Mouse (Mus musculus): ENCODE data around the gene Ccdc102a. TPM values are rescaled to one million over a fixed set of nuclear protein-coding genes. Genes with fewer than 3 reads are reported as not detected.
A peak's percentile ranks its signal among the peaks of the same experiment; 100 is the strongest.

Gene Ccdc102a
- polyA plus RNA-seq, 1 experiment from 2014 or later = 3.8 TPM

DNA sequence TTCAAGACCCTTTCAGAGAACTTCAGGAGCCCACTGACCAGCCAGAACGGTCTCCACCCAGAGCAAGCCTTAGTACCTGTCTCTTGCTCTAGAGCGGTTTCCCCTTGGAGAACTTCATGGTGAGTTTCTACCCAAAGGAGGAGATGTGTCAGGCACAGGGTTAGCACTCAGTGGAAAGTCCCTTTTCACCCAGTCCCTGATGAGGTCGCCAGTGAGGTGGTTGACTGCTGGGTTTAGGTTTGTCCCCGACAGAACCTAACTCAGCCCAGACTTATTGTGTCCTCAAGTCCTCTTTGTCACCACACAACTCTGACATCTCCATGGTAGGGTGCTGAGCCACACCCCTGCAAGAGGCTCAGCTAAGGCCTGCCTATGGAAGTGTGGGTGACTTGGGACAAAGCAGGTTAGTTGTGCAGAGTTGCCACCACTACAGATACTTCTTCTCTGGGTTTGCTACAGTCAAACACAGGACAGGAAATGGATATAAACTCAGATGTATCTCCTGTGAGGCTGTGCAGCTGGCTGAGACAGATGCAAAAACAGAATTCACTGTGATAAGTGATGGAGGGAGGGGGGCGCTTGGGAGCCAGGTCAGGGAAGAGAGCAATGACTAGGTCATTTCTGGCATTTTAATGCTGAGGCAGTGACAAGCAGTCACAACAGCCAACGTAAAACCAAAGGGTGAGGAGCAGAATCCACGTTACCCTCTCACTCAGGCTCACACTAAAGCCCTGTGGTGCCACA is 35.9 kb upstream of the Ccdc102a start:
- no peaks in the 10 kb centered on the region for H3K27me3 ChIP-seq (ENCODE audit: control insufficient read depth, insufficient read depth, low read depth, low read length)
- no peak overlapping the region for H3K27ac ChIP-seq (ENCODE audit: low read length)
- no peak for ATAC-seq
- H3K4me1 ChIP-seq (ENCODE audit: control insufficient read depth, insufficient read depth, low read length) = no peaks in the 10 kb centered on the region
- WGBS = 76% methylated on average over 7 of the region's 7 CpGs
- no peak overlapping the region for H3K9ac ChIP-seq (ENCODE audit: low read depth, low read length)
- H3K9me3 ChIP-seq (replicated peaks; ENCODE audit: control insufficient read depth, low read length, poor library complexity, severe bottlenecking) = no peaks in the 10 kb centered on the region
- H3K4me3 ChIP-seq (ENCODE audit: low read depth, low read length) = no peak overlapping the region
- H3K4me2 ChIP-seq (ENCODE audit: low read length) = no peak overlapping the region
- H3K36me3 ChIP-seq (ENCODE audit: control insufficient read depth, insufficient read depth, low read length) = no peaks in the 10 kb centered on the region

DNA sequence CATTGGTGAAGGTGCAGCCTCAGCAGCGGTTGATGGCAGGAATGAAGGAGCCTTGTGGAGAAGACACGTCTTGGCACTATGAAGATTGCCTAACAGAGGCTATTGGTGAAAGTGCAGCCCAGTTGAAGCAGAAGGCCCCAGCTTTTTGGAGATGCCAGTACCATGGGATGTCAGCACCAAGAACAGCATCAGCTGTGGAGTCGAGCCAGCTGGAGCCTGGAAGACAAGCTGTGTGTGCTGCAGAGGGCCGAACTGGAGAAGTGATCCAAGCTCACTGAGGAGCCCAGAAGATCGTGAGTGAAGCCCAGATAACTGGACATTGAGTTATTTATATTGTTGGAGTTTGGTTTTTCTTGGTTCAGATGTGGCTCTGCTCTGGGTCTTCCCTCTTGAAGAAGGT is 34.2 kb upstream of the Ccdc102a start:
- H3K4me2 ChIP-seq (ENCODE audit: low read length) = no peak overlapping the region
- H3K27me3 ChIP-seq (ENCODE audit: control insufficient read depth, insufficient read depth, low read depth, low read length) = no peaks in the 10 kb centered on the region
- no peaks in the 10 kb centered on the region for H3K36me3 ChIP-seq (ENCODE audit: control insufficient read depth, insufficient read depth, low read length)
- 76% methylated on average over 5 of the region's 5 CpGs for WGBS
- no peak overlapping the region for H3K9ac ChIP-seq (ENCODE audit: low read depth, low read length)
- H3K4me3 ChIP-seq (ENCODE audit: low read depth, low read length) = no peak overlapping the region
- no peaks in the 10 kb centered on the region for H3K4me1 ChIP-seq (ENCODE audit: control insufficient read depth, insufficient read depth, low read length)
- no peak for ATAC-seq
- H3K27ac ChIP-seq (ENCODE audit: low read length) = no peak overlapping the region
- no peaks in the 10 kb centered on the region for H3K9me3 ChIP-seq (replicated peaks; ENCODE audit: control insufficient read depth, low read length, poor library complexity, severe bottlenecking)

DNA sequence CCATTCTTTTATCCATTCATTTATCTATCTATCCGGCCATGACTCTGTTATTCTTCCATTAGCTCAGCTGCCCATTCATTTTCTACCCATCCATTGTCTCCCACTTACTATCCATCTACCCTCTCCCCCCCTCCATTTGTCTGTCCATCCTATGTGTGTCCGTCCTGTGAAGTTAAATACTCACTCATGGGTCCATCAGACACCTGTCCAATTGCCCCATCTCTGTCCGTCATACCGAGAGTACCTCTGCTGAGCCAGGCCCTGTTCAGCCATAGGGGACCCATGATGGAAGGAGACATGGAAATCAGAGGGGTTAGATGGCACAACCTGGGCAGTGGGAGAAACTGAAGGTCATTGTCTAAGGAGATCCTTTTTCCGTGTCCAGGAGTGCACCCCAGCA is 32.6 kb upstream of the Ccdc102a start:
- Histone ChIP-seq H3K27ac (ENCODE audit: low read length) (no peak overlapping the region), H3K4me1 (ENCODE audit: control insufficient read depth, insufficient read depth, low read length) (no peaks in the 10 kb centered on the region; the same call in 1 of the 2 replicates)
- 0 out of 2 replicates have a peak, but pooled peaks have one; percentile 15 for ATAC-seq

DNA sequence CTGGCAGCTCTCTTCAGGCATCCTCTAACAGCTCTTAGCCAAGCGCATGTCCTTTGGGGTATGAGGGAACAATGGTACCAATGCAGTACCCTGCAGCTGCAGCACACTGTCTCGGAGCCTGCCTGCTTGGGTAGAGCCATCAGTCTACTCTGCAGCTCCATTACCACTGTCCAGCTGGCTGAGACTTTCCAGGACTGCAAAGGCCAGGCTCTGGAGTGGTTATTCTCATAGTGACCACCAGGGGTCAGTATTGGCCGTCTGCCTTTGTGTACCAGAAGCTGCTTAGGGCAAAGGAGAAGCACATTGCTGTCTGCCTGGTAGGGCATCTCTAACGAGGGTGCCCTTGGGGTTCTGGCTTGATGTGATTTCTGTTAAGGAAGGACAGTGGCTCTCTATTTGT is 32.1 kb upstream of the Ccdc102a start:
- no peaks in the 10 kb centered on the region; the same call in 1 of the 2 replicates for H3K4me1 ChIP-seq (ENCODE audit: control insufficient read depth, insufficient read depth, low read length)
- H3K36me3 ChIP-seq (ENCODE audit: control insufficient read depth, insufficient read depth, low read length) = no peaks in the 10 kb centered on the region
- ATAC-seq = peak; percentile 62
- no peak overlapping the region for H3K4me3 ChIP-seq (ENCODE audit: low read depth, low read length)
- WGBS = 22% methylated on average over 4 of the region's 4 CpGs
- no peak overlapping the region for H3K4me2 ChIP-seq (ENCODE audit: low read length)
- H3K9ac ChIP-seq (ENCODE audit: low read depth, low read length) = no peak overlapping the region; the same call in 1 of the 2 replicates
- H3K9me3 ChIP-seq (replicated peaks; ENCODE audit: control insufficient read depth, low read length, poor library complexity, severe bottlenecking) = no peaks in the 10 kb centered on the region
- no peak overlapping the region for H3K27ac ChIP-seq (ENCODE audit: low read length)
- H3K27me3 ChIP-seq (ENCODE audit: control insufficient read depth, insufficient read depth, low read depth, low read length) = no peaks in the 10 kb centered on the region

More for the DNA sequence above, 32.6 kb upstream of the Ccdc102a start:
- Histone ChIP-seq H3K4me2 (ENCODE audit: low read length) (no peak overlapping the region), H3K36me3 (ENCODE audit: control insufficient read depth, insufficient read depth, low read length) (no peaks in the 10 kb centered on the region), H3K27me3 (ENCODE audit: control insufficient read depth, insufficient read depth, low read depth, low read length) (no peaks in the 10 kb centered on the region), H3K4me3 (ENCODE audit: low read depth, low read length) (no peak overlapping the region), H3K9me3 (replicated peaks; ENCODE audit: control insufficient read depth, low read length, poor library complexity, severe bottlenecking) (no peaks in the 10 kb centered on the region), H3K9ac (ENCODE audit: low read depth, low read length) (no peak overlapping the region)
- 74% methylated on average over 5 of the region's 5 CpGs for WGBS

DNA sequence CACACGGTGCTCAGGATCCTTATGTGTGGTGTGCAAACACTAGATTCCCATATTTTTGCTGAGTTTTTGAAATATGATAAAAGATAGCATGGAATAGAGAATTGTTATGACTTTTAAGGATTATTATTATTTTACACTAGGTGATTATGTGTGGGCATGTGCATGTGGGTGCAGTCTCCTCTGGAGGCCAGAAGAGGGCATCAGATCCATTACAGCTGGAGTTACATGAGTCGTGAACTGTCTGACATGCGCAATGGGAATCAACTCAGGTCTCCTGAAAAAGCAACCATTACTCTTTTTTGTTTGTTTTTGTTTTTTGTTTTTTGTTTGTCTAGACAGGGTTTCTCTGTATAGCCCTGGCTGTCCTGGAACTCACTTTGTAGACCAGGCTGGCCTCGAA is 31.1 kb upstream of the Ccdc102a start:
- Histone ChIP-seq H3K9ac (ENCODE audit: low read depth, low read length) (no peak overlapping the region), H3K27me3 (ENCODE audit: control insufficient read depth, insufficient read depth, low read depth, low read length) (no peaks in the 10 kb centered on the region), H3K36me3 (ENCODE audit: control insufficient read depth, insufficient read depth, low read length) (no peaks in the 10 kb centered on the region), H3K4me2 (ENCODE audit: low read length) (no peak overlapping the region), H3K4me3 (ENCODE audit: low read depth, low read length) (no peak overlapping the region), H3K27ac (ENCODE audit: low read length) (no peak overlapping the region), H3K4me1 (ENCODE audit: control insufficient read depth, insufficient read depth, low read length) (no peaks in the 10 kb centered on the region; the same call in 1 of the 2 replicates), H3K9me3 (replicated peaks; ENCODE audit: control insufficient read depth, low read length, poor library complexity, severe bottlenecking) (no peaks in the 10 kb centered on the region)
- 86% methylated on average over 4 of the region's 4 CpGs for WGBS
- no peak for ATAC-seq

DNA sequence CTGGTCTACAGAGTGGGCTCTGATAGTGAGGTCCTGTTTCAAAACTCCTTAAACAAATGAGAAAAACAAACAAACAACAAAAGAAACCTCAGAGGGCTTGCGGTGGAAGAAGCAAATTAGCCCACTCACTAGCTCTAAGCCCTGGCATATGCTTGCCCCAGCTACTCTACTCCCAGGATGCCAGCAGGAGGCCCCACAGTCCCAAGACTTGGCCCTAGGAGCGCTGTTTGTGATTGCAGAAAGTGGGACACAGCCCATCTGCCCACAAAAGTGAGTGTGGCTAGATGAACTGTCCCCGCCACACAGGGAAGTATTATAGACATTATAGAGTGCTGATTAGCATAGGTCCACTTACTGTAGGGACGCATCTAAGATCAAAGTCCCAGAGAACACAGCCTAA is 30.5 kb upstream of the Ccdc102a start:
- Histone ChIP-seq H3K27me3 (ENCODE audit: control insufficient read depth, insufficient read depth, low read depth, low read length) (no peaks in the 10 kb centered on the region), H3K27ac (ENCODE audit: low read length) (no peak overlapping the region), H3K4me1 (ENCODE audit: control insufficient read depth, insufficient read depth, low read length) (no peaks in the 10 kb centered on the region; the same call in 1 of the 2 replicates), H3K4me2 (ENCODE audit: low read length) (no peak overlapping the region), H3K4me3 (ENCODE audit: low read depth, low read length) (no peak overlapping the region), H3K9ac (ENCODE audit: low read depth, low read length) (no peak overlapping the region), H3K36me3 (ENCODE audit: control insufficient read depth, insufficient read depth, low read length) (no peaks in the 10 kb centered on the region), H3K9me3 (replicated peaks; ENCODE audit: control insufficient read depth, low read length, poor library complexity, severe bottlenecking) (no peaks in the 10 kb centered on the region)
- 65% methylated on average over 4 of the region's 4 CpGs for WGBS
- ATAC-seq = no peak

DNA sequence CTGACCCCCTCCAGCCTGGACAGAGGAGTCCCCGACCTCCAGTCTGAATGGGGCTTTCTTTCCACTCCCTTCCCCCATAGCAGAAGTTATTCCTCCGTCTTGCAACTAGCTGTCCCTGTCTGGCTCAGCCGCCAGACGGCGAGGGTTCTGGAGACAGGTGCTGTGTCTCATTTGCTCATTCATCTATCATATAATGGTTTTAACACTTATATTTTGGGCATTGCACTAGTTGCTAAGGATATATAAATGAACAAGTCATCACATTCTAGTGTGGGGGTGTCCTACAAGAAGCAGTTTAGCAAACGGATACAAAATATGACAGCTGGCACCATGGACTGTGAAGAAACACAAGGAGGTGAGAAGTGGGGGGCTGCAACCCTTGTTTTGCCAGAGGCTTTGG is 27.3 kb upstream of the Ccdc102a start:
- Histone ChIP-seq H3K9me3 (replicated peaks; ENCODE audit: control insufficient read depth, low read length, poor library complexity, severe bottlenecking) (no peaks in the 10 kb centered on the region), H3K9ac (ENCODE audit: low read depth, low read length) (no peak overlapping the region), H3K27ac (ENCODE audit: low read length) (no peak overlapping the region), H3K4me2 (ENCODE audit: low read length) (no peak overlapping the region), H3K27me3 (ENCODE audit: control insufficient read depth, insufficient read depth, low read depth, low read length) (no peaks in the 10 kb centered on the region), H3K36me3 (ENCODE audit: control insufficient read depth, insufficient read depth, low read length) (no peaks in the 10 kb centered on the region), H3K4me1 (ENCODE audit: control insufficient read depth, insufficient read depth, low read length) (no peaks in the 10 kb centered on the region; the same call in 1 of the 2 replicates), H3K4me3 (ENCODE audit: low read depth, low read length) (no peak overlapping the region)
- WGBS = 59% methylated on average over 6 of the region's 6 CpGs
- no peak for ATAC-seq

DNA sequence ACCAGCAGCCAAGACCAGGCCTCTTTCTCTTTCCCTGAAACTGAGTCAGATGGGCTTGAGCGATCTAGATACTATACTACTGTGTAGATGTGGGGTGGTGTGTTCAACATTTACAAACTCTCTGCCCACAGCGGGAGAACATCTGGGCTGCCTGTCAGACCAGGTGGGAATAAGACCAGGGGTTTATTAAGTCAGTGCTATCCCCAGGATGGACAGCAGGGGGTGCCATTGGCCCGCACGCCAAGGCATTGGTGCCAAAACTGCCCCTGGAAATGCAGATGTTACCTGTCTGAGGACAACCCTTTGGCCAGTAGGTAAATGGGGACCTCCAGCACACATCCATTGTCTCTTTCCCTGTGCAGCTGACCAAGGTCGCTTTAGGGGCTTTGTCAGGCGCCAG is 24.7 kb upstream of the Ccdc102a start:
- Histone ChIP-seq H3K4me1 (ENCODE audit: control insufficient read depth, insufficient read depth, low read length) (no peaks in the 10 kb centered on the region; the same call in 1 of the 2 replicates), H3K27ac (ENCODE audit: low read length) (no peak overlapping the region), H3K36me3 (ENCODE audit: control insufficient read depth, insufficient read depth, low read length) (no peaks in the 10 kb centered on the region), H3K9me3 (replicated peaks; ENCODE audit: control insufficient read depth, low read length, poor library complexity, severe bottlenecking) (no peaks in the 10 kb centered on the region), H3K9ac (ENCODE audit: low read depth, low read length) (0 out of 2 replicates have a peak overlapping the region, but pooled peaks have one; percentile 21), H3K4me2 (ENCODE audit: low read length) (no peak overlapping the region), H3K27me3 (ENCODE audit: control insufficient read depth, insufficient read depth, low read depth, low read length) (no peaks in the 10 kb centered on the region), H3K4me3 (ENCODE audit: low read depth, low read length) (no peak overlapping the region)
- 11% methylated on average over 6 of the region's 6 CpGs for WGBS
- ATAC-seq = 0 out of 2 replicates have a peak, but pooled peaks have one; percentile 39

DNA sequence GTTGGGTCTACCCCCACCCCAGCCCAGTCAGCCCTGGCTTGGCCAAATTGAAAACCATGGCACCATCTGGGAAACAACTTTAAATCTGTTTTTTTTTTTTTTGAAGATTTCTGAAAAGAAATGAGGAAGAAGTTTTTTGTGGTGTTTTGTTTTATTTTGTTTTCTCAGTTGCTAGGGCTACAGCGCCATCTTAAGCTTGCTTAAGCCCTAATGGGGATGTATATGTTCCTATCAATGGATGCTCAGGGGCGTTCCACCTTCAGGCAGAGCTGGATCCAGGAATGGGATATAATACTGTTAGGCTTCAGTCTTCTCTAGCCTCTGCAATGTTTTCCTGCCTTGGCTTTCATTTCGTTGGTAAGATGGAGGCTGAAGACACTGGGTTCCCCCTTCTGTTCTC is 17.3 kb upstream of the Ccdc102a start:
- Histone ChIP-seq H3K27me3 (ENCODE audit: control insufficient read depth, insufficient read depth, low read depth, low read length) (no peaks in the 10 kb centered on the region), H3K9ac (ENCODE audit: low read depth, low read length) (no peak overlapping the region), H3K4me2 (ENCODE audit: low read length) (no peak overlapping the region), H3K4me1 (ENCODE audit: control insufficient read depth, insufficient read depth, low read length) (no peaks in the 10 kb centered on the region), H3K4me3 (ENCODE audit: low read depth, low read length) (no peak overlapping the region), H3K9me3 (replicated peaks; ENCODE audit: control insufficient read depth, low read length, poor library complexity, severe bottlenecking) (no peaks in the 10 kb centered on the region), H3K36me3 (ENCODE audit: control insufficient read depth, insufficient read depth, low read length) (no peaks in the 10 kb centered on the region), H3K27ac (ENCODE audit: low read length) (no peak overlapping the region)
- ATAC-seq = no peak
- WGBS = 86% methylated on average over 3 of the region's 3 CpGs

Measured in midbrain, embryonic 16.5 days (tissue).